Mouse (Mus musculus) thymus, postnatal 14 days (tissue): Measurements from ENCODE around the gene Ren1.
A peak's percentile ranks its signal among the peaks of the same experiment; 100 is the strongest.

Experiments
- DNase-seq: peaks from one replicate; pipeline ENCODE4 v3.0.0; 2021

The Ren1 gene

DNA sequence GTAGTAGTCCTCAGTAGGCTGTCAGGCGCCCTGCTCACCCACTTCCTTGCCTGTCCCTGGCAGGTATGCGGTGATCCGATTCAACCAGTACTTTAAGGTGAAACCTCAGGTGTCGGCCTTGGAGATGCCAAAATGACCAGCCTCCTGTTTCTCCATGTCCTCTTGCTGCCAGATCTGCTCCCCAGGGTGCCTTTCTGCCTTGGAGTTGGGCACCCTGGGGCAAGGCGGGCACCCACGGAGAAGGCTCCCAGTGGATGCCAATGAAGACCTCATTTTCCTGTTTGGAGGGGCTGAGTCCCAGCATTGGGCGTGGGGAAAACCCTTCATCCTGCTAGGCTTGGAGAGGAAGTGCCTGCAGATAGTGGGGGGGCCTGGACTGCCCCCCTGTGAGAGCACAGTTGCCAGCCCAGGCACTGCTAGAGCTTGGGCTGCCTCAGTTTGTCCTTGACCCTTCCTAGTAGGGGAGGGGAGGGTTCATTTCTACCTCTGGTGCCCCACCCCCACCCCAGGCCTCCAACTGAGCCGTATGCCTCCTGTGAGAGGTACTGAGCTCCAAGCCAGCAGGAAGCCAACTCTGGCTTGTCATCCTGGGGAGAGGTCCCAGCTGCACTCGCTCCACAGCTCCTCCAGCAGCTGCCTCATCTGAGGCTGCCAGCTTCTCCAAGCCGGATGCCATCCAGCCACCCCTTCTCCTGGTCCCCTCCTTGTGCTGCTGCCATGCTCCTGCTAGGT, 29.1 kb downstream of the Ren1 start:
- no peak for DNase-seq

DNA sequence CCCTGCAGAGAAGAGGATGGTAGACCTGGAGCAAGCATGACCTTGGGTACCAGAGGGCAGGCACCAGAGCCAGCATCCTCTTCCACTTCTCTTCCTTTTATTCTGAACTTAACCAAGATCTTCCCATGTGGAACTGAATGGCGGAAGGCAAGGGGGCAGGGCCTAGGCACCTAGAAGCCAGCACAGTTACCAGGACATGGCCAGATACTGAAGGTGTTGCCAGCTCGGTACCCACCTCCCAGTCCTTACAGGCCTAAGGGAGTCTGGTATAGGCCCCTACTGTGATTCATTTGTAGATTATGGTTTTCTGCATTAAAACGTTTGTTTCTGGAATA, 29.6 kb downstream of the Ren1 start:
- no peak for DNase-seq

DNA sequence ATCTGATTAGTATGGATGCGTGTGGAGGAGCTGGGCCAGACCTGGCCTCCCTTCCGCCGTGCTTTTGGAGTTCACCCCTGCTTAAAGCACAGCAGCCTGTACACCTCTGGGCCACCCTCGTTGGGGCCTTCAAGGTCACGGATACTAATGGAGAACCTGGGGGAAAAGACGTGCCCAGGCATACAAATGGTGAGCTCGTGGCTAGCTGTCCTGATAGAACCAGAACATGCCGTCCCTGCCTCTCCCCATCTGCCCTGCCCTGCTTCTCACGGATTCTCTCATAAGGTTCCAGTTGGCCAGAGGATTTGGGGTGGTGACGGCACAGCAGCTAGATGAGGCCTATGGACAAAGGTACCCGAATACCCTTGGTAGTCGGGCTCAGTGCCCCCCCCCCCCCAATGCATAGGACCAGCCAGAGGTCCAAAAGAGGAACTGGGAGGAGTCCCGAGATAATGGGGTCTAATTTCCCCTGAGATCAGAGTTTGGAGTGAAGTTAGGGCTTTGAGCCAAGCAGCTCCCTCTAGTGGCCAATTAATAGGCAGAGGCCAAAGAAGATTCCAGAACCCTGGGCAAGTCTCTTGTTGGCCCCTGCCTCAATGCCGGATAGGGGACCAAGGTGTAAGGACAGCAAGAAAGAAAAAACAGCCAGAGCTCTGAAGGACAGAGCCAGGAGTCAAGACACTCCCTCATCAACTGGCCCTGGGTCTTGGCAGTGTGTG, 30.2 kb downstream of the Ren1 start:
- DNase-seq, result peak; percentile 33

DNA sequence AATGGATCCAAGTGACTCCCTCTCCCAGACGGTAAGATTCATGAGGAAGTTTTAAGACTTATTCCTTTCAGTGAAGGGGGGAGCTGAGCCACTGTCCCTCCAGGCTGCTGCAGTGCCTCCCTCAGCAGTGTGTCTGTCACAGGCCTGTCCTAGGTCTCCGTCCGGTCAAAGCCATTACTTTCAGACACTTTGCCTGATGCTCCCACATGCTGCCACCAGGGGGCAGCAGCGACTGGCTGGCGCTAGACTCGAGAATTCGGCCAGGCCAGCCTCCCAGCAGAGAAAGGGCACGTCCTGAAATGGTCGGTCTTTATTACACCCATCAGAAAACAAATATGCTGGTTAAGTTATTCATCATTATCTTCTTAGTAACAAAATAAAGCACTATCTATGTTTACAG, 31.7 kb downstream of the Ren1 start:
- peak; percentile 28 for DNase-seq

DNA sequence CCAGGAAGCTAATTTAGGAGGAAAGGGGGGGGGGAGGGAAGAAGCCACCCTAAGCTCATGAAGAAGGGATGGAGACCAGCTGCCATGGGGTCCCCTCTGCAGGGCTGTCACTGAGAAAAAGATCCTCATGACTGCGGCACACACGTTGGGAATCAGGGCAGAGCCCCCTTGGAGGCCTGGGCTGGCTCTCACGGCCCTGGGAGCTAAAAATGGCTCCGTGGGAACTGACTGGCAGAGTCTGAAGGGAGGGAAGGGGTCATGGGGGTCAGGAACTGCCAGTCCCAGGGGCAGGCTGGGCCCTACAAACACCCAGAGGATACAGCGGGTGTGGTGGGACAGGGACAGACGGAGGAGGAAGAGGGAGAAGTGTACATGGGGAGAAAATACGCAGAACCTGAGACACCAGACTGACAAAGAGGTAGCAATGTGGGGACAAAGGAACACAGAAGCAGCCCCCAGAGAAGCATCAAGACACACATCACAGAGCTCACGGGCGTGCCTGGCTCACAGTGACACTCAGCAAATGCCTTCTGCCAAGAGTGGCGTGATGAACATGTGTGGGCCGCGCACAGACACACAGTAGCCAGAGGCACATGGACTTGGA, 32.3 kb downstream of the Ren1 start:
- no peak for DNase-seq

DNA sequence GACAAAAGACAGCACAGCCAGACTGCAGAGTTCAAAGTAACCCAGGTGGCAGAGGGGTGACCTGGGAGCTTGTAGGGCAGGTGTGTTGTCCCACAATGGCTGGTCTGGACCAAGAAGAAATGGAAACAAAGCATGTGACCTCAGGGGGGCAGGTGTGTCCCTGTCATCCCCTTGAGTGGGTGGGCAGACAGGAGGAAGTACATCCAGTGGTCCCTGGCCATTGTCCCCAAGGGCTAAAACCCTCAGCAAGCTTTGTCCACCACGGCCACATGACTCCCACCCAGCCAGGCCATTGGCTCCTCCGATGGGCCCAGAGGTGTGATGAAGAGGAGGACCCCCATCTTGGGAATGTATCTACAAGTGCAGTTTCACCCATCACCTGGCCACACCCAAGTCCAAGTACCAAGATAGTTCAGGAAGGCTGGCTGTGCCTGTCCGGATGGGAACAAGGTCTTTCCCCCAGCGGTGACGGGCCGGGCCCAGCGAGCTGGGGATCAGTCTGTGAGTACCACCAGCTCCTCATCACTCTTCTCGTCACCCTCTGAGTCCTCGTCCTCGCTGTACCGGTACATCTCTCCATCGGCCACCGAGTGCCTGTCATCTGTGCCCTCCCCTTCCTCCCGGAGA, 33.0 kb downstream of the Ren1 start:
- no peak for DNase-seq

DNA sequence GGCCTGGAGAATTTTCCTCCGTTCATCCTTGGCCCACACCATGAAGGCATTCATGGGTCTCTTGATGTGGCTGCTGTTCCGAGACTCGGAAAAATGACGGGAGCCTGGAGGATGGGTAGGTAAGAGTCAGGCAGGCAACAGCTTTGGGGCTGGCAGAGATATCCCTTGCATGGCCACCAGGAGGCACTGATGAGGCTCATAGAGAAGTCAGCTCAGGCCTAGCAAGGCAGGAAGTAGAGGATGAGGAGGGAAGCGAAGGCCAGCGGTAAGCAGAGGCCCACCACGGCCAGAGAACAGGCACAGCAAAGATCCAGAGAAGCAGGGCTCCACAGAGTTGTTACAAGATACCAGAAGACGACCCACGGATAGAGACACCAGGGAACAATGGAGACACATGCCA, 35.2 kb downstream of the Ren1 start:
- peak; percentile 90 for DNase-seq

DNA sequence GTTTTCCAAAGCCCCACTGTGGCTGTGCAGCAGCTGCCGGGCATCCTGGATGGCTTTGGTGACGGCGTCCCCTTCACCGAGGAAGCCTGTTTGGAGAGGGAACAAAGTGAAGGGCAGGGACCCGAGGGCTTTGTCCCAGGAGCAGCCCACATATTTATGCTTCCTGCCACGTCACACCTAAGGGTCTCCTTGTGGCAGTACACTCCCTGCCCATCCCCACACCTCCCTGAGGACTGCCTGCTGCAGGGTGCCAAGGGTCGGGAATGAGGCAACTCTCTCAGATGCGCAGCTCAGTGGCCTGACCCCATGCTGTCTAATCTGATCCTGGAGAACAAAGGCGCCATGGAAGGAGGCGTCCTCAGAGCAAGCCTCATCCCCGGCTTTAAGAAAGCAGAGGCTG, 35.9 kb downstream of the Ren1 start:
- no peak for DNase-seq

DNA sequence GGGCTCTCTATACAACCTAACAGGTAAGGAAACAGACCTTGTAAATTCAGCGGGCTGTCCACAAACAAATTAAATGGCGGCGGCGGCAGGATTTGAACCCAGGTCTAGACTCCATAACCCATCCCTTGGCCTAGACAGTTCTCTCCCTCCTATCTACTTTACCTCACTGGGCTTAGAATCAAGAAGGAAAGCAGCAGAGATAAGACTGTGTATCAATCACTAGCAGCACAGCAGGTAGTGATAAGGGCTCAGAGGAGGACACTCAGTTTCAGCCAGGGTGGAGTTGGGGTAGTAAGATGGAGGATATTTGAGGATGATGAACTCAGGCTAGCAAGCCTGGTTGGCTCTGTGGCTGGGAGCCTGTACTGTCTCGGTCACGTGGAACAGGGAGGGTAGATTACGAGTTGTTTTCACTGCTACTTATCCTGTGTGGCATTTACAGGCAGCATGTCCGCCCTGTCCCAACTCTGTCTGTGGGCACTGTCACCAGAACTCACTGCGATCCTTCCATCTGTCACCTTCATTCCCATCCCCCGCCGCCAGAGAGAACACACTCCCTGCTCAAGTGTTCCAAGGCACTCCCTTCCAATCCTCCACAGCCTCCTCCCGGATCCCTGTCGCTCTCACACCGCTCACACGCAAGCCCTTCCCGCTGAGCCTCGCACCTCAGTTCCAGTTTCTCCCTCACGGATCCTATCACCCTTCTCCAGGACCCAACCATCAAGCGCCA, 37.4 kb downstream of the Ren1 start:
- DNase-seq, result no peak

DNA sequence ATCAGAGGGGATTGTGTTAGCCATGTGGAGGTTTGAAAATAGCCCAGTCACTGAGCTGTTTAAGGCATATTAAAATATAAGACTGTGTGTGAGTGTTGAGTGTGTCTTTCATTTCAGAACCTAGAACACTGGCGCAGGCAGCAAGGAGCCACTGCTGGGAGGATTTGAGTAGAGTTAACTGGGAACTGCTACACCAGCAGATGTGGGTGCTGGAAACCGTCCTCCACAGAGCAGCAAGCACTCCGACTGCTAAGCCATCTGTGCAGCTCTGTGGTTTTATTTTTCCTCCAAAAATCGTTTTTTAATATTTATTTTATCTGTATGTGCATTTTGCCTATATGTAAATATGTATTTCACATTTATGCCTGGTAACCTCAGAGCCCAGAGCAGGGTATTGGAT, 44.4 kb downstream of the Ren1 start:
- DNase-seq, result no peak

DNA sequence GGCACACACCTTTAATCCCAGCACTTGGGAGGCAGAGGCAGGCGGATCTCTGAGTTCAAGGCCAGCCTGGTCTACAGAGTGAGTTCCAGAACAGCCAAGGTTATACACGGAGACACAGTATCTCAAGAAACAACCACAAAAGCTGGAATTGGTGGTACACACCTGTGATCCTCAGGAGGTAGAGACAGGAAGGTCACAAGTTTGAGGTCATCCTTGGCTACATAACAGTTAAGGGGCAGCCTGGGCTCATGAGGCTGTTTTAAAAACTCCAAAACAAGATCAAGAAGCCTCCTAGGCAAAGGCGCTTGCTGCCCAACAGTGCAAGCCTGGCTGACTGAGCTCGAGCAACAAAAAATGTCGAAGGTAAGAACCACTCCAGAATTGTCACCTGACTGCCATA, 46.4 kb downstream of the Ren1 start:
- DNase-seq, result no peak

DNA sequence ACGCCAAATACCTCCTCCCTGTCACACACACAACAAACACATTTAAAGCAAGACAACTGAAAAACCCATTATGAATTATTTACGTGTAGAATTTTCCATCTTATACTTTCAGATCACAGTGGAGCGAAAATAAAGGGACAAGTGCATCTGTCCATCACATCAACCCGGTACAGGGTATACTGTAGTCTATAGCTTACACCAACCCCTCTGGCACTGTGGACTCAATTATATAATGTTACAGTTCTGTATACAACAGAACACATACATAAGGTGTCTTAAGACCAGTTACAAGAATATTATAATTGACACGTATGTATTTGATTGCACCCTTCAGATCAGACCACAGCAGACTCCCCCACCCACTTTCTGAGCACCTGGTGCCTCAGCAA, 46.8 kb downstream of the Ren1 start:
- DNase-seq, result no peak

DNA sequence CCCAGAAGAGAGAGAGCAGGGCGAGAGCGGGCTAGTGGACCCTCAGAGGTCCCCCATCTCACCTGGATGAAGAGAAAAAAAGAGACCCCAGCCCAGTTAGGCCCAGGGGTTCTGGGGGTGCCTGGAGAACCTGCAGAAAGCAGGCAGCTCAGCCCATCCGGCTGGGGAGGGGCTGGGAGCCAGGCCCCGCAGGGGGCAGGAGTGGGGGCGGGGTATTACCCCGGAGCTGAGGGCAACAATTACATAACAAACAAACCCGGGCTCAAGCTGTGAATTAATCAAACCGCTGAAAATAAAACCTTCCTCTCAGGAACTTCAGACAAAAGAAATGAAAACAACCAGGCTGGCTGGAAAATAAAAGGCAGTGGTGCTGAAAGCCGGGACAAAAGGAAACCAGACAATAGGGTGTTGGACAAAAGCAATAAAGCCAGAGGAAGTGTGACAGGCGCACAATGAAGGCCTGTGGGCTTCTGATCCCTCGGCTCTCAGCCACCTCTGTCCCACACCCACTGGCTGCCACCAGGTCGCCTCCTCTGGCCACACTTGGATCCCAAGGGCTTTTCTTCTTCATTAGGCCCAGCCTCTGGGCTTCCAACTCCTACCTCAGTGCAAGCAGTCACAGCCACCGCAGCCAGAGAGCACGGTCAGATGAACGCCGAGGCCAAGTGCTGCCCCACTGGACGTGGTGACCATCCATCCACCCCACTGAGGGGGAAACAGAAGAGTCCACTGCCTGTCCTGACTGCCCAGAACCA, 47.4 kb downstream of the Ren1 start:
- DNase-seq, result no peak

DNA sequence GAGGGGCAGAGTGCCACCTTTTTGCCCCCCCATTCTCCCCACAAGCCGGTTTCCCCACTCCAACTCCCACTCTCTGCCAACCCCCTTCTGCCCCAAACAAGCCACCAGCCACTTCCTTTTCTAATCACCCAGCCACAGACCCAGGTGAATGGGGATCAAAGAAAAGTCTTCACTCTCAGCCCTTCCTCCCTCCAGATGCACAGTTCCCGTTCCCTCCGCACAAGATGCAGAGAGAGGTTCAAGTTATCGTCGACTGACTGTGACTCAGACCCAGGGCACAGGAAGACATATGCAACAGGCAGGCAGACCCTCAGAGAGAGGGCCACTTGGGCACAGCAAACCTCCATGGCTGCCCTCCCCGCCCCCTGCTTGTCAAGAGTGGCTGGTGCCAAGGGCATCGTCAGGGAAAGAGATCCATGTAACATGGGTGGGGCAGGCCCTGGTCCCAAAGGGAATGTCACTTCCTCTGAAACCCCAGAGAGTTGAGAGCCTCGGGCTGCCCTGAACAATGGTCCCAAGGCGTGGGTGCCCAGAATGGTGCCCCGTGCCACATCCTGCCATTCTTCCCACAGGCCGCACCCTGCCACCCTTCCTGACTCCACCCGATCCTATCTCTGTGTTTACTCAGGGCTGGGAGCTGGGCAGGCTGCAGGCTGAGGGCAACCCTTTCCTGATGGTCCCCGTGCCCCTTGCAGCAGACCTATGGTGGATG, 49.9 kb downstream of the Ren1 start:
- peak; percentile 52 for DNase-seq

DNA sequence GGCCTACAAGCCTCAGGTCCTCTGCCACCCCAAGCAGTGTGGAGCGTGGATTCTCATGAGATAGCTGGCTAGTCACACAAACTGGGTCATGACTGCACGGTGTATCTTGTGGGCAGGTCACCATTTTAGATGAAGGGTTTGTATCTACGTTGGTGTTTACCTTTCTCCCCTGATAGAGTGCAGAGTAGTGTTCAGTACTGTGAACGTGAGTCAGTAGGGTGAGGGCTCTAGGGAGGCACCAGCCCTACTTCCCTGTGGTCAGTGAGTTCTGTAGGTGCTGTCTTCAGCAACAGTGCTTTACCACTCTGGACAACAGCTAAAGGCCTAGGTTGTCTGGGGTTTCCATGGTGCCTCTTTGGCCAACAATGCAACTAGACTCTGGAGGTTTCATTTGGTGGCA, 53.7 kb downstream of the Ren1 start:
- no peak for DNase-seq

DNA sequence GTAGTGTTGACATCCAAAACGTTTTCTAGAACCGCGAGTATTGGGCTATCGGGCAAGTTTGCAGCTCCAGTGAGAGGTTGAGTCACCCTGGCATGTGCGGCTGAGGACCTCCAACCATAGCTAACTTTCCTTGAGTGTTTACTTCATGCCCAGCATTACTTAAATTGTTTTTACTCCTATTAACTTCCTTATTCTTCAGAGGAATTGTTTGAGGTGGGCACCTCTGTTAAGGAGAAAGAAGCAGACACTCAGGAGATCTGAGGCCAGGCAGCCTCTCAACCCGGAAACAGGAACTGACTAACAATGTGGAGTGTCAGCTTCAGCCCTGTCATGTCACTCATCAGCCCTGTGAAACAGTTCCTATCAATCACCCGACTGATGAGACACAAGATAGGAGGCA, 56.3 kb downstream of the Ren1 start:
- DNase-seq, result peak; percentile 34

DNA sequence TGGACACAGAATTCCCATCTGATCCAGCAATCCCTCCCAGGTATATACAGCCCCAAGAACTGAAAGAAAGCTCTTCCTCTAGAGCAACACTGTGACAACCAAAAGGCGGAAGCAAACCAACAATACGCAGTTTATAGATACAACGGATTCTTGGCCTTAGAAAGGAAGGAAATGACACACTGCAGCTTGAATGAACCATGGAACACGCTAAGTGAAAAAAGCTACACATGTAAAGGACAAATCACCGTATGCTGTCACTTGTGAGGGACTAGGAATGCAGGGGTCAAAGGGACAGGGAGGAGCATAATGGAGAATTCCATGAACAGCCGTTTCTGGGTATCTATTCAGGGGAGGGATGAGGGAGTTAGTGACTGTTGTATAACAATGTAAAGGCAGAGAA, 57.1 kb downstream of the Ren1 start:
- DNase-seq, result no peak

DNA sequence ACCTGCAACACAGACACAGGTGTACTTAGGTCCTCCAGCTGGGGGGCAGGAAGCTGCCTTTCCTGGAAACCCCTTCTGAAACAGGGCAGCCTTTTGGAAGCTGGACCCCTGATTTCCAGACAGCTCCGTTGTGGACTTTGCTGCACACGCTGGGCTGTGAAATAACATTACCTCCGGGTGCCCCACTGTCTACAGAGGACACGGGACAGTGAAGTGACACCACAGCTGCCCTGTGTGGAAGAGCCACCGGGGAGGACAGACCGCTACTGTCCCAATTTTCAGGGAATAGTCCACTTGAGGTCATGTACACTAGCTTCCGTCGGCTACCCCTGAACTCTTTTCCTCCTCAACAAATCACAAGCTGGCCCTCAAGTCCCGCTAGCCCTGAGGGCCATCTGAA, 58.0 kb downstream of the Ren1 start:
- DNase-seq, result no peak

DNA sequence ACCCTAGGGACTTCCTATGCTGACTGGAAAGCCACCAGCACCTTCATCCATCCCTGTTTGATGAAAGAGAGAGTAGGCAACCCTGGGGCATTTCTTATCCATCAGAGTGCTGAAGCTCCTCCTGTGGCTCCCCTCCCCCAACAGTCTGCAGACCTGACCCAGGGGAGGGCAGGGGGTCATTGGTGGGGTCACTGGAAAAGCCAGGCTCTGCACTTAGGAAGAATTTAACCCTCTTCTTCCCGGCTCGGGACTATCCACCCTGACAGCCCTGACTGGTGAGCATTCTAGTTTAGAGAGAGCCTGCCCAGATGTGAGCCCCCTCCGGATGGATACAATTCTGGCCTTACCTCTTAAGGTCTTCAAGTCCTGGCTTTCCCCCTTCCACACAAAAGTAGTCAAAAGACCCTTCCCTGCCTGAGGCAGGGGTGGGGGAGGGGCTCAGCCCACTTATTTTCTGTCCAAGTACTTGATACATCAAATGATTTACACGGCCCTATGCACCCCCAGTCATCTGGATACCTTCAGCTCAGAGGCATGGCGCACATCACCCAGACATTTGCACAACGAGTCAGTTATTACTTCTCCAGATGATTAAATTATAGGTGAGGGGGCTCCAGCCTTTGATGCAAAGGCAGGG, 58.7 kb downstream of the Ren1 start:
- DNase-seq, result no peak

DNA sequence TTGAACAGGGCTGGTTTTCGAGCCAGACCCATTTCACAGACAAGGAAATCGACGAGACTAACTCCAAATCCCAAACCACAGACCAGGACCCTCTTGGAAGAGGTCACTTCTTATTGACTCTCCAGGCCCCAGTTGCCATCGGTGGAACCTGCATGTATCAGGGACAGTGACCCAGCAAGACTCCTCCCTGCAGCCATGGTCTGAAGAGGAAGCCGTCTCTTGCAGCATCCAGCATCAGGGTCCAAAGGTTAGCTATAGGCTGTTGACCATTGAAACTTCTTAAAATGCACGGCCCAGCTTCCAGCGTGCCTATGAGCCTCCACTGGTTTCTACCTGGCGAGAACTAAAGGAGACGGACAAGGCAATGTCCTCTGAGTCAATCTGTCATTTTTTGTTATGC, 59.5 kb downstream of the Ren1 start:
- DNase-seq, result no peak
